Mouse (Mus musculus) CH12.LX (cell line): Measurements from ENCODE around the gene Msantd2. TPM values are rescaled to one million over a fixed set of nuclear protein-coding genes. Genes with fewer than 3 reads are reported as not detected.

Source experiments
- DNase-seq: peaks from one replicate; pipeline ENCODE4 v3.0.0-alpha.2; 2013; ENCODE audit errors: extremely low read depth
- H3K27ac ChIP-seq: 2 replicates; pipeline ENCODE4 v1.5.1; 2012; ENCODE audit warnings: low read depth, mild to moderate bottlenecking, control low read depth, moderate library complexity; ENCODE audit not compliant: insufficient read depth
- H3K27me3 ChIP-seq: replicated peaks from 2 replicates; pipeline ENCODE3; 2012; ENCODE audit warnings: inconsistent platforms
- H3K36me3 ChIP-seq, 2 experiments: replicated peaks in 1 of 2; 2 replicates each; pipeline versions ENCODE3 to v1.6.1; 2012; ENCODE audit warnings: inconsistent platforms in 1 of 2, low read length in 1 of 2, mild to moderate bottlenecking in 1 of 2, mixed read lengths in 1 of 2, moderate library complexity in 1 of 2; ENCODE audit not compliant: control insufficient read depth in 1 of 2, insufficient read depth in 1 of 2
- H3K4me1 ChIP-seq, 2 experiments: 2 replicates each; pipeline ENCODE4 v1.6.1; 2012; ENCODE audit warnings: inconsistent platforms in 1 of 2, moderate library complexity in 1 of 2; ENCODE audit not compliant: insufficient read depth in 2 of 2, control insufficient read depth in 1 of 2
- H3K4me2 ChIP-seq: 2 replicates; pipeline ENCODE4 v1.6.1; 2012; ENCODE audit warnings: low read depth, mild to moderate bottlenecking, control low read depth; ENCODE audit not compliant: poor library complexity, insufficient read depth, severe bottlenecking
- H3K4me3 ChIP-seq, 3 experiments: fragments of 150-350 bp in 1 of 3; sonication (generic) in 1 of 3; replicated peaks in 1 of 3; 2 replicates each; pipeline versions ENCODE3 to v1.5.1; 2011 to 2012; ENCODE audit warnings: low read depth in 2 of 3, low read length in 2 of 3, mild to moderate bottlenecking in 2 of 3, moderate library complexity in 2 of 3, control low read depth in 1 of 3, improper control_type of control experiment in 1 of 3, inconsistent platforms in 1 of 3, mixed read lengths in 1 of 3; ENCODE audit not compliant: poor library complexity in 1 of 3
- H3K79me2 ChIP-seq: replicated peaks from 2 replicates; pipeline ENCODE4 v1.6.1; 2012; ENCODE audit warnings: mild to moderate bottlenecking, moderate library complexity; ENCODE audit not compliant: control insufficient read depth, poor library complexity, insufficient read depth, severe bottlenecking; ENCODE audit errors: extremely low read depth
- H3K9ac ChIP-seq: 2 replicates; pipeline ENCODE4 v1.6.1; 2012; ENCODE audit warnings: low read depth, mild to moderate bottlenecking, control low read depth, moderate library complexity; ENCODE audit not compliant: insufficient read depth
- H3K9me3 ChIP-seq: replicated peaks from 2 replicates; pipeline ENCODE3; 2012; ENCODE audit warnings: low read length, inconsistent platforms, mixed read lengths
- CHD2 ChIP-seq: IDR thresholded peaks from 2 replicates; pipeline ENCODE4 v1.6.1; 2011; ENCODE audit warnings: low read length, improper control_type of control experiment
- ELF1 ChIP-seq: IDR thresholded peaks from 2 replicates; pipeline ENCODE4 v1.6.1; 2014; ENCODE audit warnings: low read depth, mild to moderate bottlenecking, inconsistent platforms, low read length, improper control_type of control experiment
- GABPA ChIP-seq: IDR thresholded peaks from 2 replicates; pipeline ENCODE4 v1.6.1; 2012; ENCODE audit warnings: low read depth, low read length, improper control_type of control experiment, inconsistent platforms; ENCODE audit not compliant: insufficient replicate concordance
- IRF4 ChIP-seq: IDR thresholded peaks from 2 replicates; pipeline ENCODE4 v1.6.1; 2014; ENCODE audit warnings: low read depth, mild to moderate bottlenecking, inconsistent platforms, low read length, improper control_type of control experiment
- JUN ChIP-seq: IDR thresholded peaks from 2 replicates; pipeline ENCODE4 v1.6.1; 2011; ENCODE audit warnings: low read depth, mild to moderate bottlenecking, low read length, improper control_type of control experiment, moderate library complexity; ENCODE audit not compliant: insufficient read depth
- JUND ChIP-seq: conservative IDR thresholded peaks from 2 replicates; pipeline ENCODE4 v1.6.1; 2011; ENCODE audit warnings: low read depth, low read length, improper control_type of control experiment
- KAT2A ChIP-seq: IDR thresholded peaks from 2 replicates; pipeline ENCODE4 v1.6.1; 2012; ENCODE audit warnings: low read length, improper control_type of control experiment, inconsistent platforms; ENCODE audit not compliant: insufficient replicate concordance
- MAFK ChIP-seq: IDR thresholded peaks from 2 replicates; pipeline ENCODE4 v1.6.1; 2011; ENCODE audit warnings: low read length, improper control_type of control experiment; ENCODE audit not compliant: insufficient replicate concordance
- MAZ ChIP-seq: IDR thresholded peaks from 2 replicates; pipeline ENCODE4 v1.6.1; 2012; ENCODE audit warnings: low read depth, mild to moderate bottlenecking, inconsistent platforms, low read length, improper control_type of control experiment, moderate library complexity
- MYC ChIP-seq: IDR thresholded peaks from 2 replicates; pipeline ENCODE4 v1.6.1; 2011; ENCODE audit warnings: low read depth, mild to moderate bottlenecking, improper control_type of control experiment, low read length
- NRF1 ChIP-seq: IDR thresholded peaks from 2 replicates; pipeline ENCODE4 v1.6.1; 2014; ENCODE audit warnings: low read depth, mild to moderate bottlenecking, inconsistent platforms, low read length, improper control_type of control experiment, moderate library complexity
- RCOR1 ChIP-seq: conservative IDR thresholded peaks from 2 replicates; pipeline ENCODE4 v1.6.1; 2012; ENCODE audit warnings: low read depth, mild to moderate bottlenecking, inconsistent platforms, low read length, improper control_type of control experiment
- UBTF ChIP-seq: IDR thresholded peaks from 2 replicates; pipeline ENCODE4 v1.6.1; 2012; ENCODE audit warnings: low read depth, mild to moderate bottlenecking, inconsistent platforms, low read length, improper control_type of control experiment, moderate library complexity
- ZC3H11A ChIP-seq: IDR thresholded peaks from 2 replicates; pipeline ENCODE4 v1.6.1; 2012; ENCODE audit warnings: low read depth, mild to moderate bottlenecking, inconsistent platforms, low read length, improper control_type of control experiment
- ZKSCAN1 ChIP-seq: IDR thresholded peaks from 2 replicates; pipeline ENCODE4 v1.6.1; 2012; ENCODE audit warnings: low read depth, inconsistent platforms, low read length, improper control_type of control experiment, borderline replicate concordance
- ZMIZ1 ChIP-seq: IDR thresholded peaks from 2 replicates; pipeline ENCODE4 v1.6.1; 2012; ENCODE audit warnings: low read depth, mild to moderate bottlenecking, inconsistent platforms, low read length, improper control_type of control experiment
- dilution Hi-C: fragments of 300-500 bp; cut with MboI; formaldehyde crosslinking; loops from 2 replicates; pipeline ENCODE4 v1.14.3; 2020; ENCODE audit warnings: low sequenced_read_pairs; ENCODE audit not compliant: extremely low pct_unique_long_range_greater_than_20kb, extremely low pct_ligation_motif_present
- in situ Hi-C: fragments of 300-500 bp; cut with MboI; formaldehyde crosslinking; loops from 3 replicates; pipeline ENCODE4 v1.14.3; 2019; ENCODE audit warnings: low sequenced_read_pairs, low pct_ligation_motif_present, low pct_unique_long_range_greater_than_20kb, mixed read lengths
- polyA plus RNA-seq: library from polyadenylated mRNA; unstranded; fragments of >175 nt; gene quantifications from 2 replicates; pipeline ENCODE4 v1.2.1, GENCODE M21; 2012; ENCODE audit warnings: low read depth; ENCODE audit not compliant: insufficient read length
- total RNA-seq, 2 experiments: library from RNA; depleted of rRNA; stranded (reverse); fragments of 300-350 nt in 1 of 2; fragments of >200 nt in 1 of 2; gene quantifications; 2 replicates each; pipeline ENCODE4 v1.2.3; 2012 to 2014

Gene Msantd2
- total and polyA plus RNA-seq, 3 experiments = 11.9 to 16.8 (median 13.8) TPM

GRCm38 (mm10) chr9:37489446-37490120, 464 bp downstream of the Msantd2 start:
- peaks cover 10% of the 10 kb centered on the region; the same call in 1 of the 2 replicates for H3K79me2 ChIP-seq
- peak overlapping the region; percentile 90 for H3K9ac ChIP-seq
- in situ Hi-C loops (no loop called here), dilution Hi-C loops (no loop called here)
- H3K4me2 ChIP-seq = peak overlapping the region; percentile 89
- H3K9me3 ChIP-seq = no peaks in the 10 kb centered on the region
- H3K4me1 ChIP-seq = peaks cover 2 to 14% of the 10 kb centered on the region in 2 experiments; a peak in 2 of 4 replicates
- no peaks in the 10 kb centered on the region for H3K27me3 ChIP-seq
- TF ChIP-seq UBTF (0 out of 2 replicates have a peak, but pooled peaks have one; percentile 55), GABPA (no peak), ZC3H11A (no peak), NRF1 (no peak), JUND (no peak), RCOR1 (no peak), ZMIZ1 (no peak), ZKSCAN1 (no peak)
- peak overlapping the region; percentile 67 to 92 (median 84) for H3K4me3 ChIP-seq
- H3K27ac ChIP-seq = peak overlapping the region; percentile 90; the same call in 1 of the 2 replicates
- peaks cover 0 to 10% of the 10 kb centered on the region in 2 experiments for H3K36me3 ChIP-seq
- DNase-seq = peak; percentile 43

DNA sequence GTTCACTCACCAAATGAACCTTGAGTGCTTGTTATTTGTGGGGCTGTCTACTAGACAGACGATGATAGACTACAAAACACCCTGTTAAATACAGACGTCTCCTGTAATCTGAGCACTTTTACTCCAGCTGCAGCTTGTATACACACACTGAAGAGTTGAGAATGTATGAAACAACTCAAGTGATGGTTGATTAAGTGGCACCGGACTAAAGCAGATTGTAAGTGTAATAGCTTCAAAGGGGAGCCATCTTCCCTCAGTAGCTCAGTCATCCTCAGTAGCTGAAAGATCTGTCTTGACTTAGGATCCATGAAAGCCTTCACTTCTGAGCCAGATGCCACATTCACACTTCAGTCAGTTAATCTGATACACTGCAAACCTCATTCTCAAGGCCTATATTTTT, 6.6 kb downstream of the Msantd2 start:
- Histone ChIP-seq H3K9ac (no peak overlapping the region), H3K27ac (no peak overlapping the region), H3K36me3 (peaks cover 0 to 30% of the 10 kb centered on the region in 2 experiments), H3K4me2 (no peak overlapping the region), H3K9me3 (no peaks in the 10 kb centered on the region), H3K27me3 (no peaks in the 10 kb centered on the region), H3K4me3 (no peak overlapping the region), H3K4me1 (peaks cover 0 to 1% of the 10 kb centered on the region in 2 experiments; a peak in 1 of 4 replicates), H3K79me2 (peaks cover 3% of the 10 kb centered on the region)
- no peak for DNase-seq
- dilution Hi-C loops = no loop called here
- no peak for TF ChIP-seq MAZ
- no peak for TF ChIP-seq KAT2A
- TF ChIP-seq MYC = no peak
- no peak for TF ChIP-seq ELF1
- no peak for TF ChIP-seq JUN
- TF ChIP-seq IRF4 = no peak
- TF ChIP-seq CHD2 = no peak
- TF ChIP-seq MAFK = no peak
- in situ Hi-C loops = no loop called here
